Mouse (Mus musculus) heart, adult 18-20 months (tissue): ENCODE measurements around the gene Scg2. TPM values are rescaled to one million over a fixed set of nuclear protein-coding genes. Genes with fewer than 3 reads are reported as not detected.

Source experiments
- total RNA-seq, 2 experiments: library from RNA; stranded (reverse); gene quantifications; 2 replicates each; pipeline ENCODE4 v1.2.3; 2021

Gene Scg2
- total RNA-seq, 2 experiments from 2014 or later = not detected

Other genes with a start within 250 kb of the Scg2 start
- 1 to 10 TPM in 1 of 2 experiments, under 1 TPM in 1; 0.15 to 1.0 TPM for gene Ap1s3, start 231.9 kb upstream of the Scg2 start, total RNA-seq